Mouse (Mus musculus): Measurements from ENCODE around the gene Rrp7a.

DNA sequence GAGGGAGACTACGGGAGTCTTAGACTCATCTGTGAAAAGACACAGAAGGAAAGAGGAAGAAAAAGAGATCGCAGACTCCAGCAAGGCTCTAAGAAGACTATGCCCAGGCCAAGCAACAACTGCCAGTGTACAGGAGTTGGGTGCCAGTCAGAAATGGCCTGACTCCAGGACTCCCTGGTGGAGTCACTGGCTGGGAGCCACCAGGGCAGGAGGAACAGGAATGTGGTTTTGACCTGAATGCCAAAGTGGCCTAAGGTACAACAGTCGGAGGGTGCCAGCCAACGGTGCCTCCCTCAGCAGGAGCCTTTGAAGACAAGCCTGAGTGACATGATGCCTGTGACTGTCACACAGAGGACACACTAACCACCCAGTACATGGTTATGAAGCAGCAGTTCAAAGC is 48.4 kb downstream of the Rrp7a start:
- TF ChIP-seq CTCF (IDR thresholded peaks at IDR 0.05; ENCODE audit: extremely low read depth, insufficient read depth, insufficient read length, insufficient replicate concordance) (no peak), POLR2A (IDR thresholded peaks at IDR 0.05; ENCODE audit: low read depth, low read length) (no peak)
